Mouse (Mus musculus) embryonic facial prominence, embryonic 10.5 days (tissue): ENCODE results near the gene Ern1. TPM values are rescaled to one million over a fixed set of nuclear protein-coding genes. Genes with fewer than 3 reads are reported as not detected.

Source experiments
- DNase-seq: peaks from one replicate; pipeline ENCODE4 v3.0.0-alpha.2; 2017; ENCODE audit warnings: low spot score
- H3K27ac ChIP-seq: fragments of 300-500 bp; sonication (generic); replicated peaks from 2 replicates; pipeline ENCODE4 v1.5.1; 2016; ENCODE audit warnings: mild to moderate bottlenecking
- H3K27me3 ChIP-seq: fragments of 300-500 bp; sonication (generic); replicated peaks from 2 replicates; pipeline ENCODE4 v1.6.1; 2016; ENCODE audit warnings: low read depth, mild to moderate bottlenecking; ENCODE audit not compliant: poor library complexity, severe bottlenecking
- H3K36me3 ChIP-seq: fragments of 300-500 bp; sonication (generic); replicated peaks from 2 replicates; pipeline ENCODE4 v1.6.1; 2016; ENCODE audit warnings: mild to moderate bottlenecking, moderate library complexity
- H3K4me1 ChIP-seq: fragments of 300-500 bp; sonication (generic); 2 replicates; pipeline ENCODE4 v1.6.1; 2016
- H3K4me3 ChIP-seq: fragments of 300-500 bp; sonication (generic); 2 replicates; pipeline ENCODE4 v1.5.1; 2016; ENCODE audit warnings: mild to moderate bottlenecking, moderate library complexity
- H3K9me3 ChIP-seq: fragments of 300-500 bp; sonication (generic); 2 replicates; pipeline ENCODE4 v1.6.1; 2016; ENCODE audit warnings: mild to moderate bottlenecking
- WGBS: fragments of 180-500 bp; shearing (Covaris S2); methylation state at CpG from one replicate; pipeline ENCODE4 v1.1.7; 2016; 5-methylcytosine and 5-hydroxymethylcytosine counted together
- polyA plus RNA-seq: library from polyadenylated mRNA; unstranded; fragments of >200 nt; fragmentation: Nextera tagmentation; extraction: Ambion mirVana; gene quantifications from 2 replicates; pipeline ENCODE4 v1.2.1, GENCODE M21; 2016

Ern1 gene
- 5.4 and 5.5 TPM in 2 replicates for polyA plus RNA-seq

DNA sequence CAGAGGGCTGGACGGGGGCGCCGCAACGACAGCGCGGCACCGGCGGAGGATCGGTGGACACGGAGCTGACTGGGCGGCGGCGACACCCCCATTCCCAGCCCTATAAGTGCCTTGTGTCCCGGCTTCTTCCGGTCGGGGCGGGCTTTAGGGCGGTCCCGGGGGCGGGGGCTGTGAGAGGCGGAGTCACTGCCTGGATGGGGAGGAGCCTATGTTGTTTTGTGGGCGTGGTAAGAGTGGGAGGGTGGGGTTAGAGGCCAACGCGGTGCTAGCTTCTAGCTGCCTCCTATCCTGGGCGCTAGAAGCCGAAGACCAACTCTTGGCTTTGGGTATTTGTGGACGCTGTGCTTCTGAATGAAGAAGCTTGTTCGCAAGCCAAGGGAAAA is at the start of gene Ern1:
TSS of gene Ern1 (minus strand) at position 120 of the 383 bp plus-strand sequence.
- under 1% methylated on average over 28 of the region's 28 CpGs for WGBS

DNA sequence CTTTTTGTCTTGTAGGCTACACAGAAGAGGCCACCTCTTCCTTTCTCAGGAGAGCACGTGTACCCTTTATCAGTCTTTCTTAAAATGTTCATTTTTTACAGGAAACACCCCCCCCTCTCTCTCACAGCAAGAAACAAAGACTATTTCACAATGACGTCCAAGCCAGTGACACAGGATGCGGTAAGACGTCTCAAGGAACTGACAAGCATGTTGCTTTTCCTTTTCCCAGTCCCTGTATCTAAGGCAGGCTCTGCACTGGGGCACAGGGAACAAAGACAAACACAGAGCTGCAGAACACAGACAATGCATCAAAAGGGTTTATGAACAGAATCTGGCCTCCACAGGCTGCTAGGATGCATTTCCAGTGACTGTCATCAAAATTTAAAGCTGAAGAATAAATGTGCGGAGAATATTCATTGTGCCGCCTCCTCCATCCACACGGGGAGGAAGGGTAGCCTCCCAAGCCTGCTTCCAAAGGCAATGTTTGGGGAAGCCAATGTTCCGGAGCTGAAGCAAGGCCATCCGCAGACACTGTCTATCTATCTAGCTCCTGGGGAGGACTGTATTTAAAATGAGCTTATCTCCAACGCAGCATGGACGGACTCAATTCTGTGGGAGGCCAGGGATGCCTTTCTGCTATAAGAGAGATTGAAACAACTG is 48.7 kb upstream of the Ern1 start:
- no peak for DNase-seq
- peaks cover 33% of the 10 kb centered on the region for H3K4me1 ChIP-seq
- no peaks in the 10 kb centered on the region for H3K27me3 ChIP-seq
- peaks cover 12% of the 10 kb centered on the region for H3K36me3 ChIP-seq
- H3K27ac ChIP-seq, result peak overlapping the region; percentile 30; the same call in 1 of the 2 replicates
- H3K4me3 ChIP-seq, result no peak overlapping the region
- WGBS, result 74% methylated on average over 11 of the region's 11 CpGs
- H3K9me3 ChIP-seq, result no peaks in the 10 kb centered on the region

More for the DNA sequence above, at the start of gene Ern1:
- Histone ChIP-seq H3K9me3 (no peaks in the 10 kb centered on the region), H3K27ac (peak within 1 kb of the TSS; percentile 87), H3K4me1 (peaks cover 22% of the 10 kb centered on the region), H3K27me3 (0 out of 2 replicates have a peak, but pooled peaks cover 4% of the 10 kb centered on the region), H3K36me3 (no peaks in the 10 kb centered on the region), H3K4me3 (peak within 1 kb of the TSS; percentile 98)
- DNase-seq, result peak; percentile 98

DNA sequence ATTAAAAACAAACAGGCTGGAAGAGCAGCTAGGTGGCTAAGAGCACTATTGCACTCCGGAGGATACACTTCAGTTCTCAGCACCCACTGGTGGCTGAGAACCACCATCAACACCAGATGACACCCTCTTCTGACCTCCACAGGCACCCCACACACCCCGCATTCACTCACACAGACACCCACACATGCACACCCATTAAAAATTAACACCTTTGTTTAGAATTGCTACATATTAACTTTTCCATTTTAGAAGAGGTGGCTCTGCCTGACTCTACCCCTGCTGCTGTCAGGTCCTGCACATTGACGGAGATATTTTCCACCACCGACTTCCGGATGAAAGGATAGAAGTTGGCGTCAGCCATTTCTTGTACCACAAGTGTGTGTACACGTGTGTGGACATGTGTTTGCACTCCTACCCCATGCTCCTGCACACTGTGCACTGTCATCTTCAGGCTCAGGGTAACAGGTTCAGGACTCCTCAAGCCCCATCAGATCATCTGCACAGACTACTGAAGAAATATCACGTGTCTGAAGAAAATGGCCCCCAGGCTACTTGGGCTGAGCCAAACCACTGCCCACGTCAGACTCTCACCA is 48.1 kb upstream of the Ern1 start:
- H3K36me3 ChIP-seq, result peaks cover 15% of the 10 kb centered on the region
- WGBS, result 88% methylated on average over 9 of the region's 9 CpGs
- H3K9me3 ChIP-seq, result no peaks in the 10 kb centered on the region
- H3K4me1 ChIP-seq, result peaks cover 33% of the 10 kb centered on the region
- H3K27ac ChIP-seq, result 0 out of 2 replicates have a peak overlapping the region, but pooled peaks have one; percentile 30
- H3K4me3 ChIP-seq, result no peak overlapping the region
- DNase-seq, result no peak
- no peaks in the 10 kb centered on the region for H3K27me3 ChIP-seq

DNA sequence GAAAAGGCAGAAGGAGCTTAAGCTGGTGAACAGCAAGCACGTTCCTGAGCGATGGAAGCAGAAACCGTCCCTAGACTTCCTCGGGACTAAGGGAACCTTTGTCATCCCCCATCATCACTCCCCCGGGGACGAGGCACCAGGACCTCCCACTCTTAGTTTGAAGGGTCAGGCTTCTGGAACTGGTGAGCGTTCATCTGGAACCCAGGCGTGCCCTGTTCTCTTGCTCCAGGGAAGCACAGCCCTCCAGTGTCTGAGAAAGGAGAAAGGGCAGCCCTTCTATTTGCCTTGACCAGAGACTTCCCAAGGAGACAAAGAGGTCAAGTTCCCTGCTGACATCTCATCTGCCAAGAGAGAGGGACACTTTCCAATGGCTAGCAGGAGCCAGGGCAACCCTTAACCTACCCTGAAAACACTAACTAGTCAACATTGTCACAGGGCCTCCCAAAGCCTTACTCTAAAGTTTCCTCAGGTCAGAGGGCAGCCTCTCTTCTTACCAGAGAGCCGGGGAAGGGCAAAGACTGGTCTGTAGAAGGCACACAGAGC is 44.7 kb upstream of the Ern1 start:
- Histone ChIP-seq H3K4me3 (no peak overlapping the region), H3K27me3 (peaks cover 4% of the 10 kb centered on the region; the same call in 1 of the 2 replicates), H3K9me3 (no peaks in the 10 kb centered on the region), H3K4me1 (peaks cover 47% of the 10 kb centered on the region), H3K36me3 (peaks cover 15% of the 10 kb centered on the region), H3K27ac (peak overlapping the region; percentile 16; the same call in 1 of the 2 replicates)
- WGBS, result 50% methylated on average over 9 of the region's 9 CpGs
- no peak for DNase-seq

DNA sequence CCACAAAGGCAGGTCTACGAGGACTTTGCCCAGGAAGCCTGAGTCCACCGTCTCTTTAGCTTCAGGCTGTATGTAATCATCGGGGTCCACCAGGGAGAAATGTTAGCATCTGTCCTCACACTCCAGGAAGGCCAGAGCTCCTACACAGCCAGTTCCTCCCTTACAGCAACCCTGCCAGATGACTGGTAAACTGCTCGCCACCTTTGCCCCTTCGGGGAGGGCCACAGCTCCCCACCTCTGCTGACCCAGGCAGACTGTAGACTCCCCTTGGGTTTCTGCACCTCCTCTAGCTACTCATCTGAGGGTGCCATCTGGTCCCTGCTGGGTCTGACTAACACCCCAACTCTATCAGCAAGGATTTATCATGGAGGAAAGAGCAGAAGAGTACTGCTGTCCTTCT is 42.1 kb upstream of the Ern1 start:
- no peaks in the 10 kb centered on the region for H3K9me3 ChIP-seq
- peaks cover 56% of the 10 kb centered on the region for H3K4me1 ChIP-seq
- H3K36me3 ChIP-seq, result peaks cover 17% of the 10 kb centered on the region
- H3K27me3 ChIP-seq, result peaks cover 4% of the 10 kb centered on the region
- 78% methylated on average over 5 of the region's 5 CpGs for WGBS
- DNase-seq, result no peak
- no peak overlapping the region for H3K4me3 ChIP-seq
- no peak overlapping the region for H3K27ac ChIP-seq

DNA sequence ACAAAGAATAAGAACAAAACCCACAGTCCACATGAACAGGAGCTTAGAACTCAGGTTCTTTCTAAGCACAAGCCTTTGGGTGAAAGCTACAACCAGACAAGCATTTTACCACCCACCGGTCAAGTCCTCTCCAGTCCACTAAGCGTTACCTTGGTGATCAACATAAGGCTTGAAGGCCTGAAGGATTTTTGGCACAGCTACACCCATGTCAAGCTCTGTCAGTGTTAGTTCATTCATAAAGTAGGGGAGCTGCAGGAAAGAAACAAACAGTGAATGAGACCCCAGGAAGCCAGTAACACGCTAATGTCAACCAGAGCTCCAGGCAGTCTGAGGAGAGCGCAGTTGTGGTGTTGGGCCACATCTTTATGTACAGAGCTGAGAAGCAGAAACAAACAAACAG is 41.5 kb upstream of the Ern1 start:
- 89% methylated on average over 4 of the region's 4 CpGs for WGBS
- Histone ChIP-seq H3K9me3 (no peaks in the 10 kb centered on the region), H3K36me3 (peaks cover 18% of the 10 kb centered on the region), H3K4me1 (peaks cover 49% of the 10 kb centered on the region), H3K4me3 (no peak overlapping the region), H3K27me3 (peaks cover 4% of the 10 kb centered on the region), H3K27ac (no peak overlapping the region)
- DNase-seq, result no peak

DNA sequence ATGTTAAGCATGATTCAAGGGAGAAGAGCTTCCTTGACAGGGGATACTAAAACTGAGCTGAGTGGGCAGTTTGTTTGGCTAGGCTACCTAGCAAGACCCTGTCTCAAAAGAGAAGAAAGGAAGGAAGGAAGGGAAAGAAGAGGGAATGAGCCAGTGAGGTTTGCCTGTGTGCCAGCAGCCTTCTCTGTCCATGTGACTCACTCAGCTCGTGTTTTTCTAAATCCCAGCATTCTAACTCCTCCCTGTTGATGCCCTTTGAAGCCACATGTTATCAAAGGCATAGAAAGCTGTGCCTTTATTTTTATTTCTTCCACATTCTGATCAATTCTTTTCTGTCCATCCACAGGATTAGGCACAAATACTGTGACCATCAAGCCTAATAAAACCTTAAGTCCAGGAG is 40.3 kb upstream of the Ern1 start:
- peaks cover 7% of the 10 kb centered on the region for H3K27me3 ChIP-seq
- H3K9me3 ChIP-seq, result no peaks in the 10 kb centered on the region
- DNase-seq, result no peak
- peaks cover 39% of the 10 kb centered on the region for H3K4me1 ChIP-seq
- no peak overlapping the region for H3K27ac ChIP-seq
- peaks cover 18% of the 10 kb centered on the region for H3K36me3 ChIP-seq
- WGBS, result 30% methylated on average over 1 of the region's 1 CpGs
- H3K4me3 ChIP-seq, result no peak overlapping the region

DNA sequence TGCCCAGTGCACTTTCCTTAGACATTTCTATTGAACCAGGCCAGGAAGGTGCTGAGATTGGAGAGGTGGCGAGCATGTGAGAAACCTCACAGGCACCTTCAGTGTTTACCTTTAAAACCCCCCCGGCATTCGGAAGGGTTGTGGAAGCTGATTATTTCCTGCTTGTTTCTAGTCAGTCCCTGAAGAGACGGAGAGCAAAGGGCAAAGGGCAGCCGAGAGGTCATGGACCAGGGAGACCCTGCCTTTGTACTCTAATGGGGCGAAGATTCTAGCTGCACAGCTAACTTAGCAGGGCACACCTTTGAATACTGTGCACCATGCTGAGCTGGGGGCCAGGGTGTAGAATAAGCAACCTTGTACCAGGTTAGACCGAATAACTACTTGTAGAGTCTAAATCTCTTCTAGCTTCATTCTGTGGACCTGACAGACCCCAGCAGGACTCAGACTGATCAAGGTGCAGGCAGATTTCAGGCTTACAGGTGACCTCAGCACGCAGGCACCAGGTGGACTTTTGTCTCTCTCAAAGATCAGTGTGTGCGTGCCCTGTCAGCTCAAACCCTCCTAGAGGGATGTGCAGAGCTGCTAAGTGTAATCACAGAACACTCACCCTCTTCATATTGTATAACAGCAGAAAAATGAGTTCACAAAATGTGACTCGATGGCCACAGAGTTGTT is 39.6 kb upstream of the Ern1 start:
- peaks cover 37% of the 10 kb centered on the region for H3K4me1 ChIP-seq
- WGBS, result 36% methylated on average over 10 of the region's 10 CpGs
- H3K27ac ChIP-seq, result 0 out of 2 replicates have a peak overlapping the region, but pooled peaks have one; percentile 10
- H3K27me3 ChIP-seq, result peaks cover 7% of the 10 kb centered on the region
- H3K36me3 ChIP-seq, result peaks cover 15% of the 10 kb centered on the region
- no peak overlapping the region for H3K4me3 ChIP-seq
- peak; percentile 25 for DNase-seq
- no peaks in the 10 kb centered on the region for H3K9me3 ChIP-seq

DNA sequence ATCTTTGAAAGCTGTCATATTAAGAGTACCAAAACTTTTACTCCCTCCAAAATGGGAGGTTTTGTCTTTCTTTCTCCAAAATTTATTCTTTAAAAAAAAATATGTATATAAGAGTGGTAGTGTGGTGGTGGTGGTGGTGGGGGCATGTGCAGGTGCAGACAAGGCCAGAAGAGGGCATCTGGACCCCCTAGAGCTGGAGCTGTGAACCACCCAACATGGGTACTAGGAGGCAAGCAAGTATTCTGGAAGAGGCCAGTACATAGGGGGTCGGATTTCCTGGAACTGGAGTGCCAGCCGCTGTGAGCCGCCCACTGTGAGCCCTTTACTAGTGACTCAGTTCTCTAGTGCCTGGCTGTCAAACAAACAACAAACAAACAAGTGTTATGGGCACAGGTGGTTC is 34.9 kb upstream of the Ern1 start:
- H3K9me3 ChIP-seq, result no peaks in the 10 kb centered on the region
- WGBS, result 48% methylated on average over 3 of the region's 3 CpGs
- 0 out of 2 replicates have a peak, but pooled peaks cover 3% of the 10 kb centered on the region for H3K36me3 ChIP-seq
- peaks cover 3% of the 10 kb centered on the region; the same call in 1 of the 2 replicates for H3K27me3 ChIP-seq
- DNase-seq, result peak; percentile 19
- H3K27ac ChIP-seq, result no peak overlapping the region
- H3K4me1 ChIP-seq, result peaks cover 60% of the 10 kb centered on the region
- H3K4me3 ChIP-seq, result no peak overlapping the region

DNA sequence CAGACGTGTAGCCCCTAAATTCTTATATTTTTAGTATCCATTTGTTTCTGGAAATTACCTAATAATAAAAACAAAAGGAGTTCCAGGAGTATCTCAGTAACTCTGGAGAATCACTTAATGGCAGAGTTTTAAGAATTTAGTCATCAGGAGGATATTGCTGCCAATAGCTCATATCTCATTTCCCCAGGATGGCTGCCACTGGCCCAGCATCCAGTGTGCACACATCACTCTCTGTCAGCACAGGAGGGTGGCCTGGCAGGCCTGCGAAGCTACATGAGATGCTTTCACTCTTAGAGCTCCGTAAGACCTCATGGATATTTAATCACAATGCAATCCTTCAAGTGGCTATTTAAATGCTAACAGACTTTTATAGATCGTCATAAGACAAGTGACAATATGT is 34.0 kb upstream of the Ern1 start:
- H3K27me3 ChIP-seq, result peaks cover 3% of the 10 kb centered on the region; the same call in 1 of the 2 replicates
- H3K36me3 ChIP-seq, result 0 out of 2 replicates have a peak, but pooled peaks cover 3% of the 10 kb centered on the region
- no peak for DNase-seq
- H3K4me3 ChIP-seq, result no peak overlapping the region
- H3K27ac ChIP-seq, result no peak overlapping the region
- 57% methylated on average over 4 of the region's 4 CpGs for WGBS
- peaks cover 57% of the 10 kb centered on the region for H3K4me1 ChIP-seq
- no peaks in the 10 kb centered on the region for H3K9me3 ChIP-seq

DNA sequence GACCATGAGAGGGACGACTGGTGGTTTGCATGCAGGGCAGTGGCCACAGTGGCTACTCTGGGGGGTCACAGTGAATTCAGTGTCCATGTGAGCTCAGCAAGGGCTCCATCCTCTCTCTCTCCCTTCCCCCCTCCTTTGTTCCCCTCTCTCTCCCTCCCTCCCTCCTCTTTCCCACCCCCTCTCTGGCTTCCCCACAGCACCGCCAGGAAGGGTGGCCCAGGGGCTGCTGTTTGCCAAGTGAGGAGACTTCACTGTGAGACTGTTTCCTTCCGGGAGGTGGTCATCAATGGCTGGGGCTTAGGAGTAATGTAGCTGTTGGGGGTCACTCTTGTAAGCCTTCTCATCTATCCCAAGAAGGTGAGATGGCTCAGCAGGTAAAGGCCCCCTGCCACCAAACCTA is 32.8 kb upstream of the Ern1 start:
- Histone ChIP-seq H3K36me3 (0 out of 2 replicates have a peak, but pooled peaks cover 3% of the 10 kb centered on the region), H3K4me1 (peaks cover 58% of the 10 kb centered on the region), H3K9me3 (no peaks in the 10 kb centered on the region), H3K4me3 (no peak overlapping the region; the same call in 1 of the 2 replicates), H3K27ac (peak overlapping the region; percentile 75), H3K27me3 (peaks cover 3% of the 10 kb centered on the region; the same call in 1 of the 2 replicates)
- DNase-seq, result no peak
- 18% methylated on average over 3 of the region's 3 CpGs for WGBS

DNA sequence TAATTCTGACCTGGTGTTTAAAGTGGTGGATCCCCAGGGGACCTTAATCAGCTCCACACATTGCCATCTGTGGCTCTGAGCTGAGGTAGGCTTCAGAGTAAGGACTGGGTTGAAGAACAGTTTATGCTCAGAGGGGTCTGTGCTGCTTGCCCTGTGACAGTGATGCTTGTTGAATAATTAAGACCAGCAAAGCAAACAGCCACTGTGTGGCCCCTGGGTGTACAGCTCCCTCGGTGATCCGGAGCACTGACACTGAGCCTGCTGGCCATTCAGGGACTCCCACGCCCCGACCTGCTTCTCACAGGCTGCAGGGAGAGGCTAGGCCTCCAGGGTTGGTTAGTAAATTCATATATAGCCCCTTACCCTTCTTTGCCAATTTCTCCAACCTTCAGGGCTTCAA is 31.9 kb upstream of the Ern1 start:
- no peaks in the 10 kb centered on the region for H3K9me3 ChIP-seq
- H3K4me3 ChIP-seq, result no peak overlapping the region
- DNase-seq, result peak; percentile 50
- 0 out of 2 replicates have a peak, but pooled peaks cover 3% of the 10 kb centered on the region for H3K27me3 ChIP-seq
- 30% methylated on average over 4 of the region's 4 CpGs for WGBS
- H3K27ac ChIP-seq, result peak overlapping the region; percentile 26; the same call in 1 of the 2 replicates
- no peaks in the 10 kb centered on the region for H3K36me3 ChIP-seq
- H3K4me1 ChIP-seq, result peaks cover 66% of the 10 kb centered on the region
